30 mouse cellular contexts compared by ENCODE assay signal in genomic region chr7:68721520-68721919, GRCm38 (mm10).
"Had no signal": no experiment of that assay in that cellular context is flagged by ENCODE, and none has a peak within 500 bp of the region (broad histone marks: within the 10 kb centered on the region; RNA-seq: fewer than 3 reads in every experiment).

No protein-coding gene starts in this region.

- H3K27me3 ChIP-seq: limb, embryonic 12.5 days; limb, embryonic 13.5 days; limb, embryonic 15.5 days; liver, embryonic 12.5 days; liver, embryonic 13.5 days; liver, embryonic 15.5 days; lung, embryonic 15.5 days; megakaryocyte, embryonic 14.5 days; midbrain, embryonic 12.5 days; midbrain, embryonic 13.5 days; midbrain, embryonic 15.5 days had no signal

- ATAC-seq: liver, embryonic 12.5 days; liver, postnatal 0 days; lung, postnatal 0 days; midbrain, embryonic 13.5 days; midbrain, embryonic 15.5 days; midbrain, embryonic 16.5 days had no signal

- H3K27ac ChIP-seq: left cerebral cortex, adult 2 months; limb, embryonic 10.5 days; limb, embryonic 12.5 days; limb, embryonic 13.5 days; limb, embryonic 15.5 days; liver, embryonic 12.5 days; liver, embryonic 13.5 days; liver, embryonic 14.5 days; liver, embryonic 15.5 days; lung, embryonic 15.5 days; macrophage; midbrain, embryonic 10.5 days; midbrain, embryonic 12.5 days; midbrain, embryonic 13.5 days; midbrain, embryonic 15.5 days had no signal

- H3K9me3 ChIP-seq: limb, embryonic 10.5 days; limb, embryonic 12.5 days; limb, embryonic 13.5 days; limb, embryonic 15.5 days; liver, embryonic 12.5 days; liver, embryonic 13.5 days; liver, embryonic 15.5 days; lung, embryonic 15.5 days; midbrain, embryonic 10.5 days; midbrain, embryonic 12.5 days; midbrain, embryonic 13.5 days; midbrain, embryonic 15.5 days had no signal

- H3K36me3 ChIP-seq: limb, embryonic 10.5 days; limb, embryonic 12.5 days; limb, embryonic 13.5 days; limb, embryonic 15.5 days; liver, embryonic 12.5 days; liver, embryonic 13.5 days; liver, embryonic 15.5 days; lung, embryonic 15.5 days; midbrain, embryonic 10.5 days; midbrain, embryonic 12.5 days; midbrain, embryonic 13.5 days; midbrain, embryonic 15.5 days had no signal

- H3K9ac ChIP-seq: limb, embryonic 12.5 days; limb, embryonic 13.5 days; limb, embryonic 15.5 days; liver, embryonic 12.5 days; liver, embryonic 13.5 days; liver, embryonic 14.5 days; liver, embryonic 15.5 days; liver, postnatal 0 days; lung, embryonic 14.5 days; lung, embryonic 15.5 days; midbrain, embryonic 12.5 days; midbrain, embryonic 13.5 days; midbrain, embryonic 15.5 days had no signal

- H3K4me3 ChIP-seq: left cerebral cortex, adult 2 months; limb, embryonic 10.5 days; limb, embryonic 12.5 days; limb, embryonic 13.5 days; limb, embryonic 15.5 days; liver, embryonic 12.5 days; liver, embryonic 13.5 days; liver, embryonic 15.5 days; lung, embryonic 15.5 days; megakaryocyte, embryonic 14.5 days; midbrain, embryonic 10.5 days; midbrain, embryonic 12.5 days; midbrain, embryonic 13.5 days; midbrain, embryonic 15.5 days; myocyte had no signal

- H3K4me2 ChIP-seq: limb, embryonic 12.5 days; limb, embryonic 13.5 days; limb, embryonic 15.5 days; liver, embryonic 11.5 days; liver, embryonic 12.5 days; liver, embryonic 13.5 days; liver, embryonic 15.5 days; lung, embryonic 14.5 days; lung, embryonic 15.5 days; midbrain, embryonic 12.5 days; midbrain, embryonic 13.5 days; midbrain, embryonic 15.5 days had no signal

- H3K4me1 ChIP-seq: liver, embryonic 12.5 days; liver, embryonic 13.5 days; liver, embryonic 15.5 days; megakaryocyte, embryonic 14.5 days; midbrain, embryonic 15.5 days had no signal

- DNase-seq: left cerebral cortex, postnatal 4 days; liver; liver, embryonic 13.5 days; liver, postnatal 0 days; lung, adult 18-20 months; lung, adult 2 months; lung, embryonic 14.5 days; lung, postnatal 10 days; lung, postnatal 14 days; lung, postnatal 36 days; lung, postnatal 4 days had no signal
